Mouse (Mus musculus) central nervous system, embryonic 14 days (tissue): ENCODE measurements around the gene Ccdc66. TPM values are rescaled to one million over a fixed set of nuclear protein-coding genes. Genes with fewer than 3 reads are reported as not detected.

Experiments
- polyA plus RNA-seq: library from polyadenylated mRNA; depleted of rRNA; stranded (reverse); fragments of >200 nt; gene quantifications from 2 replicates; pipeline ENCODE4 v1.2.3, GENCODE M21; 2012; rRNA removed

The Ccdc66 gene
- 19.2 and 20.0 TPM in 2 replicates for polyA plus RNA-seq

DNA sequence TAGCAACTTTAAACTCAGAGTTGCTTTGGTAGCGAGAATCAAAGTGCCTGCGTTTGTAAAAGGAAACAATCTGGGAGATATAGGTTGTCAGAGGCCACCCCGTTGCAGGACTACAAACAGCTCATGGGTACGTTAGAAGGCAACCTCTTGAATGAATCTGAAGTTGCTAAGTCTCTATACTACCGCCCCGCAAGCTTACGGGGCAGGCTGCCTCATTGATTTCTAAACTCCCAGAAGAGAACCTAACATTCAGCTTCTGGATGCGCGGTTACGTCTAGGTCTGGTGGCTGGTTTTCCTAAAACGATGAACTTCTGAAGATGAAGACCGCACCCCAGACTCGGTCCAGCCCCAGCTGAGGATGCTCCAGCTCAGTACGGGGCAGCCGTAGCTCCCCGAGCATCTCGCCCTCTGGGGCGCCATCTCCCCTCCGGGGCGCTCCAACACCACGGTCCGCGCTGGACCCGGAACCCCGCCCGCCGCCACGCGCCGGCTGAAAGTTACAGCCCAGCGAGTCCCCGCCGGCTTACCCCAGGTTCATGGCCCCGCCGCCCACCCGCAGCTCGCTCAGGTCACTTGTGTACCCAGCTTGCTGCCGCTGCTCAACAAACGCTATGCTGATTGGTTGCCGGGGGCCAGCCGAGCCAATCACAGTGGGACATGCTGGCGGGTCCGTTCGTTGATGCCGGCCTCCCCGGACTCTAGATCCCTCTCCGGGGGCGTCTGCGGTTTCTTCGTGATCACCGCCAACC lies at the start of gene Ccdc66:
Gene Ccdc66, minus strand, starts transcription at position 567 of the 750 bp plus-strand sequence.

Other genes with a start within 250 kb of the Ccdc66 start
- gene Fam208a, start 79.6 kb downstream of the Ccdc66 start, polyA plus RNA-seq, result 31.6 and 32.1 TPM in 2 replicates
- gene Erc2, start 114.0 kb upstream of the Ccdc66 start, polyA plus RNA-seq, result 31.0 and 31.8 TPM in 2 replicates